Mouse (Mus musculus) neural tube, embryonic 11.5 days (tissue): Measurements from ENCODE around the gene Ghr. TPM values are rescaled to one million over a fixed set of nuclear protein-coding genes. Genes with fewer than 3 reads are reported as not detected.

Experiments
- ATAC-seq: fragments of 200-750 bp; cut with Nextera tagmentation; 2 replicates; pipeline ENCODE4 v1.8.0; 2017; ENCODE audit warnings: moderate number of reproducible peaks, mild to moderate bottlenecking, moderate TSS enrichment, moderate library complexity; ENCODE audit not compliant: insufficient read depth, low FRiP score, low TSS enrichment
- DNase-seq: peaks from one replicate; pipeline ENCODE4 v3.0.0-alpha.2; 2015; ENCODE audit warnings: low spot score
- H3K27ac ChIP-seq: fragments of 300-500 bp; sonication (generic); 2 replicates; pipeline ENCODE4 v1.5.1; 2014; ENCODE audit warnings: low read depth, mild to moderate bottlenecking, low read length
- H3K27me3 ChIP-seq: fragments of 300-500 bp; sonication (generic); 2 replicates; pipeline ENCODE4 v1.6.1; 2014; ENCODE audit warnings: mild to moderate bottlenecking, low read length, mixed read lengths; ENCODE audit not compliant: control insufficient read depth, insufficient read depth
- H3K36me3 ChIP-seq: fragments of 300-500 bp; sonication (generic); 2 replicates; pipeline ENCODE4 v1.6.1; 2014; ENCODE audit warnings: mild to moderate bottlenecking, low read length, moderate library complexity, mixed read lengths; ENCODE audit not compliant: control insufficient read depth, insufficient read depth
- H3K4me1 ChIP-seq: fragments of 300-500 bp; sonication (generic); 2 replicates; pipeline ENCODE4 v1.6.1; 2014; ENCODE audit warnings: low read length, mixed read lengths; ENCODE audit not compliant: control insufficient read depth, insufficient read depth
- H3K4me2 ChIP-seq: fragments of 300-500 bp; sonication (generic); 2 replicates; pipeline ENCODE4 v1.6.1; 2014; ENCODE audit warnings: low read depth, mild to moderate bottlenecking, moderate library complexity
- H3K4me3 ChIP-seq: fragments of 300-500 bp; sonication (generic); 2 replicates; pipeline ENCODE4 v1.5.1; 2014; ENCODE audit warnings: low read depth, low read length
- H3K9ac ChIP-seq: fragments of 300-500 bp; sonication (generic); 2 replicates; pipeline ENCODE4 v1.6.1; 2014; ENCODE audit warnings: mild to moderate bottlenecking, low read length
- H3K9me3 ChIP-seq: fragments of 300-500 bp; sonication (generic); 2 replicates; pipeline ENCODE4 v1.6.1; 2016; ENCODE audit warnings: low read length; ENCODE audit not compliant: control insufficient read depth
- WGBS: fragments of 180-500 bp; shearing (Covaris S2); extraction: QIAGEN DNeasy Blood & Tissue Kit; methylation state at CpG from one replicate; pipeline ENCODE4 v1.1.7; 2014; 5-methylcytosine and 5-hydroxymethylcytosine counted together
- polyA plus RNA-seq: library from polyadenylated mRNA; unstranded; fragments of >200 nt; fragmentation: Nextera tagmentation; extraction: Ambion mirVana; gene quantifications from 2 replicates; pipeline ENCODE4 v1.2.1, GENCODE M21; 2014

Ghr gene
- polyA plus RNA-seq, 1 experiment from 2014 or later, result 21.0 TPM

GRCm38 (mm10) chr15:3563473-3563872 is 19.8 kb downstream of the Ghr start:
- H3K27ac ChIP-seq, result no peak overlapping the region
- 78% methylated on average over 1 of the region's 1 CpGs for WGBS

GRCm38 (mm10) chr15:3558524-3558923 is 24.8 kb downstream of the Ghr start:
- Histone ChIP-seq H3K4me3 (no peak overlapping the region), H3K4me1 (no peaks in the 10 kb centered on the region), H3K36me3 (no peaks in the 10 kb centered on the region), H3K4me2 (no peak overlapping the region), H3K27me3 (no peaks in the 10 kb centered on the region), H3K9ac (no peak overlapping the region), H3K27ac (no peak overlapping the region), H3K9me3 (no peaks in the 10 kb centered on the region)
- ATAC-seq (no peak), DNase-seq (no peak)
- WGBS, result 86% methylated on average over 3 of the region's 3 CpGs

More at GRCm38 (mm10) chr15:3563473-3563872, 19.8 kb downstream of the Ghr start:
- Histone ChIP-seq H3K4me3 (no peak overlapping the region), H3K27me3 (no peaks in the 10 kb centered on the region), H3K4me1 (no peaks in the 10 kb centered on the region), H3K4me2 (no peak overlapping the region), H3K9me3 (no peaks in the 10 kb centered on the region), H3K36me3 (no peaks in the 10 kb centered on the region), H3K9ac (no peak overlapping the region)
- ATAC-seq, result no peak
- no peak for DNase-seq

GRCm38 (mm10) chr15:3544289-3544688 is 39.0 kb downstream of the Ghr start:
- Histone ChIP-seq H3K4me1 (no peaks in the 10 kb centered on the region), H3K4me2 (no peak overlapping the region), H3K9ac (no peak overlapping the region), H3K9me3 (no peaks in the 10 kb centered on the region), H3K4me3 (no peak overlapping the region), H3K27ac (no peak overlapping the region), H3K36me3 (no peaks in the 10 kb centered on the region), H3K27me3 (no peaks in the 10 kb centered on the region)
- 86% methylated on average over 2 of the region's 2 CpGs for WGBS
- ATAC-seq (no peak), DNase-seq (no peak)

- Histone ChIP-seq H3K4me2 (no peak overlapping the region), H3K27ac (no peak overlapping the region), H3K9me3 (no peaks in the 10 kb centered on the region), H3K36me3 (no peaks in the 10 kb centered on the region), H3K4me3 (no peak overlapping the region), H3K4me1 (no peaks in the 10 kb centered on the region), H3K9ac (no peak overlapping the region), H3K27me3 (no peaks in the 10 kb centered on the region)
- ATAC-seq (no peak), DNase-seq (no peak)
- WGBS, result 81% methylated on average over 3 of the region's 3 CpGs
These were observed 46.9 kb downstream of the Ghr start for GRCm38 (mm10) chr15:3536309-3536900.

GRCm38 (mm10) chr15:3514027-3514426 is 69.3 kb downstream of the Ghr start:
- Histone ChIP-seq H3K27me3 (no peaks in the 10 kb centered on the region), H3K4me3 (no peak overlapping the region), H3K4me1 (no peaks in the 10 kb centered on the region), H3K9me3 (no peaks in the 10 kb centered on the region), H3K27ac (no peak overlapping the region), H3K4me2 (no peak overlapping the region), H3K36me3 (no peaks in the 10 kb centered on the region), H3K9ac (no peak overlapping the region)
- no peak for DNase-seq
- no peak for ATAC-seq
- 88% methylated on average over 1 of the region's 1 CpGs for WGBS

GRCm38 (mm10) chr15:3512380-3512779 is 70.9 kb downstream of the Ghr start:
- Histone ChIP-seq H3K4me1 (no peaks in the 10 kb centered on the region), H3K9me3 (no peaks in the 10 kb centered on the region), H3K9ac (no peak overlapping the region), H3K36me3 (no peaks in the 10 kb centered on the region), H3K4me3 (no peak overlapping the region), H3K27ac (no peak overlapping the region), H3K27me3 (no peaks in the 10 kb centered on the region), H3K4me2 (no peak overlapping the region)
- DNase-seq (no peak), ATAC-seq (no peak)
- 73% methylated on average over 1 of the region's 1 CpGs for WGBS

- DNase-seq (no peak), ATAC-seq (no peak)
- Histone ChIP-seq H3K4me1 (no peaks in the 10 kb centered on the region), H3K36me3 (no peaks in the 10 kb centered on the region), H3K4me2 (no peak overlapping the region), H3K9ac (no peak overlapping the region), H3K27me3 (no peaks in the 10 kb centered on the region), H3K27ac (no peak overlapping the region), H3K9me3 (no peaks in the 10 kb centered on the region), H3K4me3 (no peak overlapping the region)
- WGBS, result 84% methylated on average over 2 of the region's 2 CpGs
These were observed 71.6 kb downstream of the Ghr start for GRCm38 (mm10) chr15:3511639-3512171.

- H3K9me3 ChIP-seq, result no peaks in the 10 kb centered on the region
- H3K4me3 ChIP-seq, result no peak overlapping the region
- DNase-seq, result no peak
- no peak overlapping the region for H3K9ac ChIP-seq
- no peak overlapping the region for H3K4me2 ChIP-seq
- no peak overlapping the region for H3K27ac ChIP-seq
- no peaks in the 10 kb centered on the region for H3K36me3 ChIP-seq
- H3K4me1 ChIP-seq, result no peaks in the 10 kb centered on the region
- no peak for ATAC-seq
- WGBS, result 70% methylated on average over 3 of the region's 3 CpGs
- H3K27me3 ChIP-seq, result no peaks in the 10 kb centered on the region
These were observed 74.2 kb downstream of the Ghr start for GRCm38 (mm10) chr15:3509089-3509488.

GRCm38 (mm10) chr15:3507329-3507728 is 76.0 kb downstream of the Ghr start:
- DNase-seq (no peak), ATAC-seq (peak; percentile 63)
- Histone ChIP-seq H3K27ac (no peak overlapping the region), H3K4me2 (no peak overlapping the region), H3K9me3 (no peaks in the 10 kb centered on the region), H3K4me1 (no peaks in the 10 kb centered on the region), H3K27me3 (no peaks in the 10 kb centered on the region), H3K9ac (no peak overlapping the region), H3K36me3 (no peaks in the 10 kb centered on the region), H3K4me3 (no peak overlapping the region)
- 92% methylated on average over 2 of the region's 2 CpGs for WGBS
